Mouse (Mus musculus): ENCODE data around the gene Serpina3f.
A peak's percentile ranks its signal among the peaks of the same experiment; 100 is the strongest.
"Not testable (repeated sequence)": the region's sequence is repeated elsewhere in the genome, so short reads cannot be mapped to it uniquely, and the experiment has no call there.

The Serpina3f gene

GRCm38 (mm10) chr12:104214445-104214753 lies at the start of gene Serpina3f:
Serpina3f (plus strand) TSS chr12:104214544.
- no peak for DNase-seq (ENCODE audit: low spot score)

GRCm38 (mm10) chr12:104174747-104175146 lies 39.6 kb upstream of the Serpina3f start:
- DNase-seq (ENCODE audit: low spot score), result peak; percentile 27

GRCm38 (mm10) chr12:104175636-104176035 lies 38.7 kb upstream of the Serpina3f start:
- peak; percentile 10 for DNase-seq (ENCODE audit: low spot score)

GRCm38 (mm10) chr12:104178577-104178976 lies 35.8 kb upstream of the Serpina3f start:
- DNase-seq (ENCODE audit: low spot score), result no peak

DNA sequence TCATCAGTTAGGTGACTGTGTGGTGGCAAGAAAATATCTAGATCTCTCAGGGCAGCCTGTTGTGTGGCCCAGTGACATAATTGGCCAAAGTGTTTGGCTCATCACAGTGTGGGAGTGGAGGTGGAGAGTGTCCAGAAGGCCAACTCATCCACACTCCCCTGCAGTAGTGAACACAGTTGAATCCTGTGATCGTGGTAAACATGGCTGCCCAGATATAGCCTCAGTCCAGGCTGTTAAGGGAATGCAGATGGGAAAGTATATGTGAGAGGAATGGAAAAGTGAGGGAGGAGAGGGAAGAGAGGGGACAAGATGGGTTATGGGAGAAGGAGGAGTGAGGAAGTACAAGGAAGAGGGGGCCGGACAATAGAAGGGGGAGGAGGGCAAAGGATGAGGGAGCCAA lies 35.4 kb upstream of the Serpina3f start:
- DNase-seq (ENCODE audit: low spot score), result no peak

DNA sequence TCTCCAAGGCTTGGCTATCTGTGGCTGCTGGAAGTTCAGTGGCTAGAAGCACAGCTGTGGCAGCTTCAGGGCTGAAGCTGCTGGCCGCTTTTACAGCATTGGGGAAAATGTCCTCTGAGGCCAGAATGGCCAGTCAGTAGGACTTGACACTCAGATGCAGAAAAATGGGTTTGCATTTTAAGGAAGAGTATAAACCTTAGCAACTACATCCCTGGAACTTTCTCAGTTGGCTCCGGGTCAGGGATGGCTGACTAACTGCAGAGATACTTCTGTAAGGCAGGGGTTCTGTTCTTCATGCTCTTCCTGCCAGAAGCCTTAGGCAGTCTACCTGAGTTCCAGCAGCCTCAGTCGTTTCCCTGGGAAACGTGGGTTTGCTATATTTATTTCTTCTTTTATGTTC lies 29.3 kb upstream of the Serpina3f start:
- no peak for DNase-seq (ENCODE audit: low spot score)

- DNase-seq (ENCODE audit: low spot score), result no peak
These were observed 28.2 kb upstream of the Serpina3f start for GRCm38 (mm10) chr12:104186041-104186581.

- DNase-seq (ENCODE audit: low spot score), result no peak
These were observed 25.1 kb upstream of the Serpina3f start for GRCm38 (mm10) chr12:104189246-104189645.

DNA sequence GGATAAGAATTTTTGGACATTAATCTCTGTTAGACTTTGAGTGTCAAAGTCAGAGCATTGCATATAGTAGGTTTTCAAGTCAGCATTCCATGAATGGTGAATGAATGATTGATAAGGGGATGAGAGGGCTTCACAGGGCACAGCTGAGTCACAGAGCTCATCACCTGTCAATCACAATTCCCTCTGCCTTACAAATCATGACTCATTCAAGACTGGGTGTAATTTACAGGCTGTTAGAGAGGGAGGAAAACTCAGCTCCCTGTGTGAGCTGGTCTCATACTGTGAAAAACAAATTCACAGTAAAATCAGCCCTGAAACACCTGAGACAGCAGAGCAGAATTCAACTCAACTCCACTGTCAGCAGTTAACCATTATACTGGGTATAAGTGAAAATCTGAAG lies 23.5 kb upstream of the Serpina3f start:
- no peak for DNase-seq (ENCODE audit: low spot score)

DNA sequence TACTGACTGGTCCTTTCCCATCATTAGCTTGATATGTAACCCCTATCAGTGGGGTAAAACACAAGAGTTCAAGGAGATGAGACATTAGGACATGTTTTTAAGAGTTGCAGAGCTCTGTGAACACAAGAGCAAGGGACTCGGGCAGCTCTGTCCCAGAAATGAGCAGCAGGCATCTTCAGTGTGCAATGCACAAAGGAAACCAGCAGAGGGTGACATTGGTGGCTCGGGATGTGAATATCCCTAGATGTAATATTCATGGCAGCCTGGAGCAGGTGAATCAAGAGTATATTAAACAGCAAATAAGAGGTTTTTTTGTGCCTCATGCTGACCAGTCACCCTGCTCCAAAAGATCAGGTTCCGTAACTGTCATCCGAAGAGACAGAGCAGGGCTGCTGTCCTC lies 5.2 kb upstream of the Serpina3f start:
- DNase-seq (ENCODE audit: low spot score), result peak; percentile 22

GRCm38 (mm10) chr12:104209802-104210201 lies 4.5 kb upstream of the Serpina3f start:
- DNase-seq (ENCODE audit: low spot score), result no peak

GRCm38 (mm10) chr12:104213689-104214444 lies 477 bp upstream of the Serpina3f start:
- peak; percentile 14 for DNase-seq (ENCODE audit: low spot score)

GRCm38 (mm10) chr12:104215249-104215648 lies 905 bp downstream of the Serpina3f start:
- DNase-seq (ENCODE audit: low spot score), result no peak

GRCm38 (mm10) chr12:104221616-104222015 lies 7.3 kb downstream of the Serpina3f start:
- DNase-seq (ENCODE audit: low spot score), result no peak

GRCm38 (mm10) chr12:104223690-104224089 lies 9.3 kb downstream of the Serpina3f start:
- DNase-seq (ENCODE audit: low spot score), result no peak

DNA sequence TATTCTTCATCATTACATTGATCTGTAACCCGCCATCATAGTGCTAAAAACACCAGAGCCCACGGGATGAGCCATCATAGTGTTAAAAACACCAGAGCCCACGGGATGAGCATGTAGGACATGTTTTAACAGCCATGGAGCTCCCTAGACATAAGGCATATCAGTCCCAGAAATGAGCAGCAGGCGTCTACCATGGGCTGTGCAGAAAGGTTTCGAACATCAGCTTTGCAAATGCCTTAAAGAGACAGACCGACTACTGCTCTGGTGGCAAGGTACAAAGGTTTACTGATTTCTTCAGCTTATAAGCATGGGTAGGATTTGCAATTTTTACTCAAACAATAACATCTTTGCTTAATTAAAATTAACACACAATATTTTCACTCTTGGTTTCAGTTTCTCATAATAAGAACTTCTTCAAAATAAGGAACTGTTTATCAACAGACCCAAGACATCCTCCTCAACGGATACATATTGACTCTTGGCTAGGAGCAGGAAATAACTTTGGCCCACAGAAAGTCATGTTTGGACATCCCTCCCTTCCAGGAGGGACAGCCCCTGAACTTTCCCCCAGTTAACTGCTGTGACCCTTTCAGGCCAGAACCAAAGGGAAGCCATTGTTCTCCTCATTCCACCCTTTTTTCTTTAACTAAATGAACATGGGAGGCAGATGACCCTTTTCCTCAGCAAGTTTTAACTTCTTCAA lies 10.4 kb downstream of the Serpina3f start:
- no peak for DNase-seq (ENCODE audit: low spot score)

DNA sequence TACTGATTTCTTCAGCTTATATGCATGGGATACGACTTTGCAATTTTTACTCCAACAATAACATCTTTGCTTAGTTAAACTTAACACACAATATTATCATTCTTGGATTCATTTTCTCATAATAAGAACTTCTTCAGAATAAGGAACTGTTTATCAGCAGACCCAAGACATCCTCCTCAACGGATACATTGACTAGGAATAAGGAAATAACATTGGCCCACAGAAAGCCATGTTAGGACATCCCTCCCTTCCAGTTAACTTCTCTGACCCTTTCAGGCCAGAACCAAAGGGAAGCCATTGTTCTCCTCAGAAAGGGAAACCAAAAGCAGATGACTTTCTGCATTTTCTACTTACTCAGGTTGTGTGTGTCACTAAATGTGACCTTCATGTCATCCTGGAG lies 16.4 kb downstream of the Serpina3f start:
- DNase-seq (ENCODE audit: low spot score), result no peak

DNA sequence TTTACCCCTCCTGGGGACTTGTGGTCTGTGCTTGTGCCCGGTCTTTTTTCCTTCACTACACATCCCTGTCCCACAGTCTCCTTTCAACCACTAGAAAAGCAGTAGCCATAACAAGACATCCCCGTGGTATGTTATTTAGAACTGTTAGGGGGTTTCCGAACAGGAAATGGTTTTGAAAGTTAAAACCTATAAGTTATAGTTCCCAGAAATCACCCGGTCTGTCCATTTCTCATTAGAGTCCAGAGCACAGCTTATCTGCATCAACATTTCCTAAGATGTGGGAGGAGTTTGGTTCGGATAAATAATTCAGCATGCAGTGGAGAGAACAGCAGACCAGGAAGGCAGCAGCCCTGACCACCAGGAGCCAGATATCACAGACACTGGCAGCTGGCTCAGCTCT lies 21.6 kb downstream of the Serpina3f start, which contains the start of gene Serpina3g:
Gene Serpina3g, plus strand, starts transcription at position 331 of the 400 bp plus-strand sequence.
- no peak for DNase-seq (ENCODE audit: low spot score)

- not testable (repeated sequence) for DNase-seq (ENCODE audit: low spot score)
These were observed 23.7 kb downstream of the Serpina3f start for GRCm38 (mm10) chr12:104238048-104238447.

DNA sequence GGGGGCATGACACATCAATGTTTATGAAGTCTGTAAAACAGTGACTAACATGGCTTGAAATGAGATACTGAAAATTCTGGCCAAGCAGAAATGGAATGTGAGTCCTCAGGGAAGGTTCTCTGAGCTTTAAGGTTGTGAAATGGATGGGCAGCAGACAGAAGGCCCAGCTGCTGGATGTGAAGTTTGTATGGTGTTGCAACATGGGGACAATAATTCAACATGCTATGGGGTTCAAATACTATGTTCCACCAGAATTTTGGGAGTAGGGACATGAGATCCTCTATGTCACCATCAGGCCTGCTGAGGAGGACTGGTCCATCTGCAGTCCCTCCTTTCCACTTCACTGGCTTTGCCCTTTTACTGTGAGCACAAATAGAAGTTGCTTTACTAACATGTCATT lies 29.0 kb downstream of the Serpina3f start:
- no peak for DNase-seq (ENCODE audit: low spot score)

DNA sequence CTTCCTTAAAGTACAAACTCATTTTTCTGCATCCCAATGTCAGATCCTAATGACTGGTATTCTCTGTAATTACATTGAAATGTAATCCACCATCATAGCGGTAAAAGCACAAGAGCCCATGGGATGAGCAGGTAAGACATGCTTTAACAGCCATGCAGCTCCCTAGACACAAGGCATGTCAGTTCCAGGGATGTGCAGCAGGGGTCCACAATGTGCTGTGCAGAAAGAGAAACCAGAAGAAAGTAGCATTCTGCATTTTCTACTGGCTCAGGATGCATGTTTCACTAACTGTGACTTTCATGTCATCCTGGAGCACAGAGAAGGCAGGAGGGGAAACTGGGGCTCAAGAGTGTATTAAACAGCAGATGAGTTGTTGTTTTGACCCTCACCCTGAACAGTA lies 30.7 kb downstream of the Serpina3f start:
- DNase-seq (ENCODE audit: low spot score), result no peak

- DNase-seq (ENCODE audit: low spot score), result no peak
These were observed 31.3 kb downstream of the Serpina3f start for GRCm38 (mm10) chr12:104245595-104245994.

GRCm38 (mm10) chr12:104247553-104248002 lies 33.2 kb downstream of the Serpina3f start:
- peak; percentile 33 for DNase-seq (ENCODE audit: low spot score)
